Mouse (Mus musculus): ENCODE measurements at regions not wholly inside any gene's neighbourhood (a gene's known extent, or its start where the extent isn't known, plus 50 kb on each side); places are given as distances from the start of the nearest gene placed in this dataset. TPM values are rescaled to one million over a fixed set of nuclear protein-coding genes. Genes with fewer than 3 reads are reported as not detected.

GRCm38 (mm10) chr12:94804692-94805091, 887.3 kb upstream of the Flrt2 start:
- no peak overlapping the region for H3K4me2 ChIP-seq
- no peak for ATAC-seq (ENCODE audit: insufficient number of reproducible peaks, insufficient read depth, low FRiP score, low TSS enrichment, low read depth)
- no peaks in the 10 kb centered on the region for H3K27me3 ChIP-seq
- no peak overlapping the region for H3K9ac ChIP-seq
- no peaks in the 10 kb centered on the region for H3K36me3 ChIP-seq
- no peaks in the 10 kb centered on the region for H3K4me1 ChIP-seq
- no peak overlapping the region for H3K4me3 ChIP-seq
- no peaks in the 10 kb centered on the region for H3K9me3 ChIP-seq
- H3K27ac ChIP-seq: no peak overlapping the region
- 54% methylated on average over 1 of the region's 1 CpGs for WGBS

- WGBS: 77% methylated on average over 2 of the region's 2 CpGs
These were observed 860.6 kb upstream of the Flrt2 start for GRCm38 (mm10) chr12:94831400-94831799.

GRCm38 (mm10) chr12:94862720-94863119, 829.3 kb upstream of the Flrt2 start:
- Histone ChIP-seq H3K27me3 (no peaks in the 10 kb centered on the region), H3K9ac (no peak overlapping the region), H3K27ac (no peak overlapping the region), H3K9me3 (no peaks in the 10 kb centered on the region), H3K4me1 (no peaks in the 10 kb centered on the region), H3K4me2 (no peak overlapping the region), H3K4me3 (no peak overlapping the region), H3K36me3 (no peaks in the 10 kb centered on the region)
- ATAC-seq (ENCODE audit: insufficient number of reproducible peaks, insufficient read depth, low FRiP score, low TSS enrichment, low read depth): no peak

More at GRCm38 (mm10) chr12:94831400-94831799, 860.6 kb upstream of the Flrt2 start:
- no peaks in the 10 kb centered on the region for H3K4me1 ChIP-seq
- H3K27ac ChIP-seq: no peak overlapping the region
- ATAC-seq (ENCODE audit: insufficient number of reproducible peaks, insufficient read depth, low FRiP score, low TSS enrichment, low read depth): no peak
- no peak overlapping the region for H3K4me2 ChIP-seq
- H3K9me3 ChIP-seq: no peaks in the 10 kb centered on the region
- no peaks in the 10 kb centered on the region for H3K27me3 ChIP-seq
- H3K9ac ChIP-seq: no peak overlapping the region
- H3K4me3 ChIP-seq: no peak overlapping the region
- H3K36me3 ChIP-seq: no peaks in the 10 kb centered on the region

- Histone ChIP-seq H3K4me2 (no peak overlapping the region), H3K4me1 (no peaks in the 10 kb centered on the region), H3K27ac (no peak overlapping the region), H3K36me3 (no peaks in the 10 kb centered on the region), H3K9ac (no peak overlapping the region), H3K27me3 (no peaks in the 10 kb centered on the region), H3K4me3 (no peak overlapping the region), H3K9me3 (no peaks in the 10 kb centered on the region)
- no peak for ATAC-seq (ENCODE audit: insufficient number of reproducible peaks, insufficient read depth, low FRiP score, low TSS enrichment, low read depth)
- WGBS: 74% methylated on average over 2 of the region's 2 CpGs
These were observed 781.2 kb upstream of the Flrt2 start for GRCm38 (mm10) chr12:94910816-94911215.

GRCm38 (mm10) chr12:94943067-94943466, 749.0 kb upstream of the Flrt2 start:
- Histone ChIP-seq H3K27ac (no peak overlapping the region), H3K27me3 (no peaks in the 10 kb centered on the region), H3K9ac (no peak overlapping the region), H3K9me3 (no peaks in the 10 kb centered on the region), H3K4me2 (no peak overlapping the region), H3K4me1 (no peaks in the 10 kb centered on the region), H3K36me3 (no peaks in the 10 kb centered on the region), H3K4me3 (no peak overlapping the region)
- WGBS: 80% methylated on average over 6 of the region's 6 CpGs
- ATAC-seq (ENCODE audit: insufficient number of reproducible peaks, insufficient read depth, low FRiP score, low TSS enrichment, low read depth): no peak

Small RNAs in the stretch of these regions (microRNA-seq; reads per million reads assigned to microRNA genes)
- not detected for gene Mir8099-2
